Mouse (Mus musculus): ENCODE measurements around the gene Ngfr.

Ngfr gene

GRCm38 (mm10) chr11:95594686-95595212 lies 7.2 kb upstream of the Ngfr start:
- no peak for DNase-seq

GRCm38 (mm10) chr11:95593501-95593900 lies 6.0 kb upstream of the Ngfr start:
- DNase-seq, result no peak

- no peak for DNase-seq
These were observed 5.2 kb upstream of the Ngfr start for GRCm38 (mm10) chr11:95592691-95593090.

GRCm38 (mm10) chr11:95589195-95589594 lies 1.7 kb upstream of the Ngfr start:
- DNase-seq, result no peak

- DNase-seq, result no peak
These were observed 648 bp downstream of the Ngfr start for GRCm38 (mm10) chr11:95586751-95587422.

- DNase-seq, result peak; percentile 80
These were observed 1.4 kb downstream of the Ngfr start for GRCm38 (mm10) chr11:95586184-95586583.

GRCm38 (mm10) chr11:95585684-95586083 lies 1.9 kb downstream of the Ngfr start:
- DNase-seq, result no peak

- DNase-seq, result no peak
These were observed 2.3 kb downstream of the Ngfr start for GRCm38 (mm10) chr11:95585281-95585680.

- DNase-seq, result no peak
These were observed 2.9 kb downstream of the Ngfr start for GRCm38 (mm10) chr11:95584651-95585050.

GRCm38 (mm10) chr11:95583396-95583795 lies 4.1 kb downstream of the Ngfr start:
- no peak for DNase-seq

- DNase-seq, result no peak
These were observed 5.3 kb downstream of the Ngfr start for GRCm38 (mm10) chr11:95582193-95582592.

GRCm38 (mm10) chr11:95579455-95579854 lies 8.1 kb downstream of the Ngfr start:
- DNase-seq, result no peak

- peak; percentile 63 for DNase-seq
These were observed 9.6 kb downstream of the Ngfr start for GRCm38 (mm10) chr11:95577776-95578446.

- no peak for DNase-seq
These were observed 11.2 kb downstream of the Ngfr start for GRCm38 (mm10) chr11:95576299-95576698.

GRCm38 (mm10) chr11:95575791-95576190 lies 11.7 kb downstream of the Ngfr start:
- no peak for DNase-seq

- DNase-seq, result no peak
These were observed 12.7 kb downstream of the Ngfr start for GRCm38 (mm10) chr11:95574786-95575334.

GRCm38 (mm10) chr11:95572227-95572626 lies 15.3 kb downstream of the Ngfr start:
- DNase-seq, result no peak

GRCm38 (mm10) chr11:95571755-95572154 lies 15.8 kb downstream of the Ngfr start:
- no peak for DNase-seq

GRCm38 (mm10) chr11:95570827-95571619 lies 16.5 kb downstream of the Ngfr start:
- DNase-seq, result no peak

GRCm38 (mm10) chr11:95569908-95570307 lies 17.6 kb downstream of the Ngfr start:
- DNase-seq, result no peak

- DNase-seq, result no peak
These were observed 19.4 kb downstream of the Ngfr start for GRCm38 (mm10) chr11:95567936-95568715.

- no peak for DNase-seq
These were observed 20.2 kb downstream of the Ngfr start for GRCm38 (mm10) chr11:95567366-95567765.

Measured in right cerebral cortex, postnatal 14 days (tissue).